Mouse (Mus musculus) megakaryocyte, embryonic 14.5 days (primary cell): Measurements from ENCODE around the gene Klf14. TPM values are rescaled to one million over a fixed set of nuclear protein-coding genes. Genes with fewer than 3 reads are reported as not detected.

Experiments used
- H3K27me3 ChIP-seq: replicated peaks from 2 replicates; pipeline ENCODE3; 2012; ENCODE audit warnings: inconsistent platforms
- H3K36me3 ChIP-seq: replicated peaks from 2 replicates; pipeline ENCODE3; 2012; ENCODE audit warnings: low read length, inconsistent platforms, mixed read lengths
- H3K4me1 ChIP-seq: 2 replicates; pipeline ENCODE4 v1.6.1; 2012; ENCODE audit warnings: inconsistent platforms
- H3K4me3 ChIP-seq: replicated peaks from 2 replicates; pipeline ENCODE3; 2012; ENCODE audit warnings: moderate library complexity, mild to moderate bottlenecking, inconsistent platforms
- H3K9me3 ChIP-seq: 2 replicates; pipeline ENCODE4 v1.6.1; 2012; ENCODE audit warnings: inconsistent platforms
- FLI1 ChIP-seq: IDR thresholded peaks from 2 replicates; pipeline ENCODE4 v1.6.1; 2012; ENCODE audit warnings: low read length, inconsistent platforms, mixed read lengths
- GATA1 ChIP-seq: IDR thresholded peaks from 3 replicates; pipeline ENCODE4 v1.6.1; 2012; ENCODE audit warnings: mixed read lengths, low read length, inconsistent platforms, borderline replicate concordance
- polyA plus RNA-seq: library from polyadenylated mRNA; stranded (reverse); fragments of >175 nt; gene quantifications from 2 replicates; pipeline ENCODE4 v1.2.3, GENCODE M21; 2012; ENCODE audit warnings: low replicate concordance; ENCODE audit not compliant: insufficient read depth

The Klf14 gene
- 0.71 TPM in 1 of 2 replicates, not detected in the other for polyA plus RNA-seq

DNA sequence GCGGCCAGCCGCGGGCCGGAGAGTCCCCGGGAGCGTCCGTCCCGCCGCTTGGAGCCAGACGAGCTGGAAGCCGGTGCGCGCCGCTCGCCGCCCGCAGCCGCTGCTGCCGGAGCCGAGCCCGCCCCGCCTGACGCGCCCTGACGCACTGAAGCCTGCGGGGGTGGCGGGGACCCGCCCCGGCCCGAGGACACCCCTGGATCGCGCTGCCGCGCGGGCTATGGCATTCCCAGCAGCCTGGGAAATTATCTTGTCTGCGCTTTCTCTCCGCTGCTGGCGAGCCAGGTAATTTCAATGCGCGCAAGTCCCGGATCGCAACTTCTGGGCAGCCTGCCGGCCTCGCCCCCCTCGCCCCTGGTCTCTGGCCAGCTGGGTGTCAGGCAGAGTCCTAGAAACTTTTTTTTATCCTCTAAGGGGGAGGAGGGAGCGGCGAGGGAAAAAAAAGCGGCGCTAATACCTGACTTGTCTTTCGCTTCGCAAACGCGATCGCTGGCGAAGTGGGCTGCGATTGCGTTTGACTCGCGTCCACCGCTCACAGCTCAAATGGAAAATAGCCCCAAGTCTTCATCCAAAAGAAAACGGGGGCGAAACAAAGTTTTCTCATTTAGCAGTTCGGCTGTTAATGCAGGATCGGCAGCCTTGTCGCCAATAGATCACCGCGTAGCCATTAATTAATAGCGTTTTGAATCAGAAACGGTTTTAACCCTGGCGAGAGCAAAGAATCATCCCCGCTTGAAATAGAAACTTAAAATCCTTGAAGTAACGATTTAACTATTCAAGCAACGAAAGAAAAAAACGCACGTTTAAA, at the start of gene Klf14:
Gene Klf14 (minus strand): TSS at position 343 of the 805 bp plus-strand sequence.
- peaks cover 12% of the 10 kb centered on the region for H3K9me3 ChIP-seq
- peaks cover 18% of the 10 kb centered on the region for H3K4me1 ChIP-seq
- H3K36me3 ChIP-seq, result no peaks in the 10 kb centered on the region
- TF ChIP-seq FLI1 (no peak), GATA1 (no peak)
- H3K4me3 ChIP-seq, result peak within 1 kb of the TSS; percentile 89
- H3K27me3 ChIP-seq, result peaks cover 81% of the 10 kb centered on the region

DNA sequence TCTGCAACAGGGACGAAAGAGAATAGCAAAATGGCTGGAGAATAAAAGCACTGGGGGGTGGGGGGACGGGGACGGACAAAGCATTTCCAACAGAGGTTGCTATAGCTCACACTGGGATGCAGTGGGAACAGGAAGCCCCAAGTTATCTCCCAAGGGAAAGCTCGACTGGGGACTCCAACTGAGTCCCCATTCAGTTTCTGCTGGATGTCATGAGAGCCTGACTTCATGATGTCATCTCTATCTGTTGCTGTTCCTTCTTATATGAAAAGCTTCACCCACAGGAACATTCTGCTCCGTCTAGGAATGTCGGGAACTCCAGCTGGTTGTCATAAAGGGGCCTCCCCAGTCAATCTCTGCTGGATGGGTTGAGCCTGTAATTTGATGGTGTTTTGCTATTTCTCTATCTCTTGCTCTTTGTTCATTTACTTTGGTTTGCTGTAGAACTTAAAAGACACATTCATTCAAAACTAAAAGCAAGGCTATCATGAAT, 47.3 kb upstream of the Klf14 start:
- TF ChIP-seq GATA1, result no peak
- no peak for TF ChIP-seq FLI1
- H3K36me3 ChIP-seq, result no peaks in the 10 kb centered on the region
- H3K4me3 ChIP-seq, result no peak overlapping the region
- H3K4me1 ChIP-seq, result no peaks in the 10 kb centered on the region
- peaks cover 22% of the 10 kb centered on the region for H3K27me3 ChIP-seq
- peaks cover 28% of the 10 kb centered on the region for H3K9me3 ChIP-seq

DNA sequence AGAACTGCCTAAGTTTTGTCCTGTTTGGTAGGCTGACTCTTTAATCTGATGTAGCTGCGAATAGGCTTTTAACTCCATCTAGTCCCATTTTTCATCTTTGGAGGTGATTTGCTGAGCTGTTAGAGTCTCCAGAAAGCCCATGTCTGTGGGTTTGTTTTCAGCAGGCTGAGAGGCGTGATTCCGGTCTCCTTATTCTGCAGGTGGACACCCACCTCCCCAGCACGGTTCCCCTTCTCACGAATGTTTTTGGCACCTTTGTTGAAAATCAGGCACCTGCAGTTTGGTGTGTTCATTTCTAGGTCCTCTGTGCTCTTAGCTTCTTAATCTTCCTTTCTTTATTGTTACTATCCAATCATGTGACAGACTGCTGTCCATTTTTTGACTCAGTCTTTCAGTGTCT, 27.5 kb upstream of the Klf14 start:
- Histone ChIP-seq H3K4me3 (no peak overlapping the region), H3K4me1 (peaks cover 3% of the 10 kb centered on the region; the same call in 1 of the 2 replicates), H3K36me3 (no peaks in the 10 kb centered on the region), H3K27me3 (peaks cover 31% of the 10 kb centered on the region), H3K9me3 (peaks cover 3% of the 10 kb centered on the region; the same call in 1 of the 2 replicates)
- TF ChIP-seq GATA1, result no peak
- no peak for TF ChIP-seq FLI1

DNA sequence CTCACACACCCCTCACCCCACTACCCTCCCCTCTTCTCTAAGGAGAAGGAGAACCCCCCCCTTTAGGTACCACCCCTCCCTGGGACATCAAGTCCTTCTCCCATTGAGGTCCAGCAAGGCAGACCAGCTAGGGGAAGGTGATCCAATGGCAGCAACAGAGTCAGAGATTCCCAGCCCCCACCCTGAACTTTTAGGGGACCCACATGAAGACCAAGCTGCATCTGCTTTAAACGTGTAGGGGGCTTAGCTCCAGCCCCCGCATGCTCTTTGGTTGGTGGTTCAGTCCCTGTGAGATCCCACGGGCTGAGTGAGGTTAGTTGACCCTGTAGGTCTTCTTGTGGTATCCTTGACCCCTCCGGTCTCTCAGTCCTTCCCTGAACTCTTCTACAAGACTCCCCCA, 24.1 kb upstream of the Klf14 start:
- no peak for TF ChIP-seq FLI1
- TF ChIP-seq GATA1, result no peak

DNA sequence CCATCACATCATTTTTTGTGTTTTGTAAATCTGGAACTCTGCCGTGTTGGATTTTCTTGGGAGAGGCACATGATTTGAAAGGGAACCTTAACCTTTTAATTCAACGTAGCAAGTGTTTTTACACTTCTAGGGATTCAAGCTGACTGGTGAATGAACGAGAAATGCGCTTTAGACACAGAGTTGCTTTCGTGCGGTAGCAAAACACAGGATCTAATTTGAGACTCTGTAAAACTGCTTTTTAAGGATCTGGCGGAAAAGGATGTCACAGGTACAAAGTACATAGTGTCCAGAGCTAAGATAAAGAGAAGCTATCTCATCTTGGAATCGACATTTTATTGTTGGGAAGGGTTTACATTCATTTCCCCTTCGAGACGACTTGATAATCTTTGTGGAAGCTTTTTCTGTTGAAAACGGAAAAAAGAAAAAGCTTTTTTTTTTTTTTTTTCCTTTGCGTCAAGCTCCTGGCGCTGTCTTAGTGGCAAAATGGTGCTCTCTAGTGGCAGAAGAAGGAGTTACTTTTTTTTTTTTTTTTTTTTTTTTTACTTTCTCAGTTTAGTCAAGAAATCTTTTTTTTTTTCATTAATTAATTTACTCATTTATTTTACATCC, 23.6 kb upstream of the Klf14 start:
- H3K4me1 ChIP-seq, result peaks cover 3% of the 10 kb centered on the region; the same call in 1 of the 2 replicates
- TF ChIP-seq FLI1 (no peak), GATA1 (no peak)
- H3K36me3 ChIP-seq, result no peaks in the 10 kb centered on the region
- no peaks in the 10 kb centered on the region for H3K9me3 ChIP-seq
- H3K27me3 ChIP-seq, result peaks cover 53% of the 10 kb centered on the region
- peak overlapping the region; percentile 23 for H3K4me3 ChIP-seq

More for the DNA sequence above, 24.1 kb upstream of the Klf14 start:
- H3K27me3 ChIP-seq, result peaks cover 50% of the 10 kb centered on the region
- peaks cover 3% of the 10 kb centered on the region; the same call in 1 of the 2 replicates for H3K4me1 ChIP-seq
- H3K4me3 ChIP-seq, result no peak overlapping the region
- no peaks in the 10 kb centered on the region for H3K9me3 ChIP-seq
- no peaks in the 10 kb centered on the region for H3K36me3 ChIP-seq

DNA sequence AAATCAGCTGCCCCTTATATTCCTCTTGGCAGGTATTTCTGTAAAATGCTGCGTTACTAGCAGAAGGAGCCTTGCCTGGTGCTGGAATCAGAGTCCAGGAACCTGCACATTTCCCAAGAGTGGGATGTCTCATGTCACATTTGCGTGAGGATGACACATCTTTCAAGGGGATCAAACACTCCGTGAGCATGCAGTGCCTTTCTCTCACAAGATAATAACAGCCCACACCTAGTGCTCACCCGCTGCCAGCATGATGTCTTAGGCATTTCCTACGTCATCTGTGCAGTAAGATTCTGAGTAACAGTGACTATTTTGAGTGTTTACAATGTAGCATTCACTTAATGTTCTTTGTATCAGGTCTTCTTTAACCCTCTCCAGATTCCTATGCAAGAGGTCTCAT, 22.5 kb upstream of the Klf14 start:
- no peaks in the 10 kb centered on the region for H3K9me3 ChIP-seq
- no peak overlapping the region for H3K4me3 ChIP-seq
- TF ChIP-seq GATA1, result no peak
- TF ChIP-seq FLI1, result no peak
- H3K4me1 ChIP-seq, result peaks cover 3% of the 10 kb centered on the region; the same call in 1 of the 2 replicates
- peaks cover 57% of the 10 kb centered on the region for H3K27me3 ChIP-seq
- H3K36me3 ChIP-seq, result no peaks in the 10 kb centered on the region

DNA sequence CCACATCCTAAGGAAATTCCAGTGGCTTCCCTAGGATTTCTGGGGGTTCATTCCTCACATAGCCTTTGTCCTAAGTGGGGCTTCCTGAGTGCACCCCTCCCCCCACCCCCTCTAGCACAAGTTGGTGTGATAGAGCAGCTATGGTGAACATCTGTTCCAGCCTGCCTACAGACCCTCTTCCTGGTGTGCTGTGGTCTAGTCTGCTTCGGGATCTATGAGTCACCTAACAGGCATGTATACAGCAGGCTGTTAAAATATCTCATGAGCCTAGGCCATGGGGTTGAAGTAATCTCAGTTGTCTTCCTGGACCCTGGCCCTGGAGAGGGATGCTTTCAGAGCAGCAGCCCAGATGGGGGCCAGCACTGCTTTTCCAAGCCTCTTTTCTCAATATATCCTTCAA, 19.7 kb upstream of the Klf14 start:
- TF ChIP-seq GATA1 (no peak), FLI1 (no peak)
- no peaks in the 10 kb centered on the region for H3K36me3 ChIP-seq
- no peak overlapping the region for H3K4me3 ChIP-seq
- peaks cover 62% of the 10 kb centered on the region for H3K27me3 ChIP-seq
- no peaks in the 10 kb centered on the region for H3K9me3 ChIP-seq
- H3K4me1 ChIP-seq, result peaks cover 3% of the 10 kb centered on the region; the same call in 1 of the 2 replicates

DNA sequence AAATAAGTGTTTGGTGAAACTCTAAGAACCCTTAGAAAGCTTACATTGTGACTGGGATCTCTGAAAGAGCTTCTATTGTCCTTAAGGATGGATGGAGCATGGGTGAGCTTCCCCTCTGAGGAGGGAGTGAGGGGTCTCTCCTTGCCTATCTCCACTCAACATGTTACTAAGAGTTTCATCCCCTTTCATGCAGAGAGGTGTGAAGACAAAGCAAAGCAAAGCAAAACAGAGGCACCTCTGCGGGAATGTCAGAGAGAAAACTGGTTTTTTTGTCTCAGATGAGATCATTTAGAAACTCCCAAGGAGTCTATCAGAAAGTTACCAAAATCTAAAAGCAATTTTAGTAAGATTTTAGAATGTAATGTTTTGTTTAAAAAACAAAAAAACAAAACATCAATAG, 13.2 kb upstream of the Klf14 start:
- no peak overlapping the region for H3K4me3 ChIP-seq
- TF ChIP-seq GATA1 (no peak), FLI1 (no peak)
- H3K9me3 ChIP-seq, result no peaks in the 10 kb centered on the region
- no peaks in the 10 kb centered on the region for H3K4me1 ChIP-seq
- H3K27me3 ChIP-seq, result peaks cover 33% of the 10 kb centered on the region
- no peaks in the 10 kb centered on the region for H3K36me3 ChIP-seq

DNA sequence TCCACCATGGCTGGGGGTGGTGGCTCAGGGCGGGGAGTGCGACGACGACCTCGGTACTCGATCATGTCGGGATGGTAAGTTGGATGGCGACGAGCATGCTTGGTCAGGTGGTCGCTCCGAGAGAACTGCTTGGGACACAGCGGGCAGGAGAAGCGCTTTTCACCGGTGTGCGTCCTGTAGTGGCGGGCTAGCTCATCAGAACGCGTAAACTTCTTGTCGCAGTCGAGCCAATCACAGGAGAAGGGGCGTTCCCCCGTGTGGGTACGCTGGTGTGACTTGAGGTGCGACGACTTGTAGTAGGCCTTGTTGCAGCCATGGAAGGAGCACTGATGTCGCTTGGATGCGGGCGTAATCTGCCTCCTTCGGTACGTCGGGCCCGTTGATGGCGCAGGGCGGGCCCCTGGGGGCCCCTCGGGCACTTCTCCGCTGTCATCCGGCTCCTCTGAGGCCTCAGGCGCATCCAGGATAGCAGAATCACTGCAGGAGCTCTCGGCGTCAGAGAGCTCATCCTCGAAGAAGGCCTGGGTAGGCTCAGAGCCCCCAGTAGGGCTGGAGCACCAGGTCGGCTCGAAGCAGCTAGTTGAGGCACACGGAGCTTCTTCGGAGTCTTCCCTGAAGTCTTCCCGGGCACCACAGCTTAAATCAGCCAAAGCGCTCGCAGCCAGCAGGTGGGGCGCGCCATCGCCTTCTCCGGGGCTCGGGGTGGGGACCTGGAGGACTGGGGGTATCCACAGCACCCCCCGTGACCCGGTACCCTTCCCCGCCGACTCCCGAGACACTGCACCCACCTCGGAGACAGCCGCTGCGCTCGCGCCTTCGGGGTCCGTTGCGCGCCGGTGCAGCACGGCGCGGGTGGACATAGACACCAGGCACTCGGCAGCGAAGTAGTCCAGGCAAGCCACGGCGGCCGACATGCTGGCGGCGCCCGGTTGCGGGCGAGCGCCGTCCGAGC, 818 bp downstream of the Klf14 start:
- peaks cover 18% of the 10 kb centered on the region for H3K4me1 ChIP-seq
- no peak for TF ChIP-seq GATA1
- no peak for TF ChIP-seq FLI1
- peaks cover 12% of the 10 kb centered on the region for H3K9me3 ChIP-seq
- H3K27me3 ChIP-seq, result peaks cover 76% of the 10 kb centered on the region
- peak overlapping the region; percentile 89 for H3K4me3 ChIP-seq
- no peaks in the 10 kb centered on the region for H3K36me3 ChIP-seq

DNA sequence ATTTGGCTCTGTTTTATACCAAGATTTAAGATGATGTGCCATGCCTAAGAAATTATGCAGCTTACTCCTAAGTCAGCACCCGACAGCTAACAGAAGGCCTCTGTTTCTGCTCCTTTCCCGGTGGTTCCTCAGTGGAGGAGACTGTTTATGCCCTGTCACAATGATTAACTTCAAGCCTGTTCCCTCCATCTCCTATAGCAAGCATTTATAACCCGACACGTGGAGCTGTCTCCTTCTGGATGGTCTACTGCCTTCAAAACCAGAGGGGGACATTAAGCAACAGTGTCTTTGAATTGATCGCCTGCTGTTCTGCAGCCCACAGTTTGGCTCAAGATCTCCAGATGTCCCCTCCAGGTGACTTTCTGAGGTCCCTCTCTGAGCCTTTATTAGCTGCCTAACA, 19.6 kb downstream of the Klf14 start:
- Histone ChIP-seq H3K4me1 (no peaks in the 10 kb centered on the region), H3K27me3 (peaks cover 49% of the 10 kb centered on the region), H3K9me3 (no peaks in the 10 kb centered on the region), H3K36me3 (no peaks in the 10 kb centered on the region), H3K4me3 (no peak overlapping the region)
- no peak for TF ChIP-seq FLI1
- TF ChIP-seq GATA1, result no peak
